Mouse (Mus musculus) cortical plate, adult 2 months (tissue): ENCODE results near the gene Glra3. TPM values are rescaled to one million over a fixed set of nuclear protein-coding genes. Genes with fewer than 3 reads are reported as not detected.
A peak's percentile ranks its signal among the peaks of the same experiment; 100 is the strongest.

Experiments
- H3K27ac ChIP-seq: fragments of 200-500 bp; 2 replicates; pipeline ENCODE4 v1.5.1; 2012; ENCODE audit warnings: low read length, control low read depth, inconsistent platforms; ENCODE audit not compliant: insufficient read depth
- H3K4me1 ChIP-seq: fragments of 200-500 bp; 2 replicates; pipeline ENCODE4 v1.6.1; 2011; ENCODE audit warnings: low read length; ENCODE audit not compliant: control insufficient read depth, insufficient read depth
- H3K4me3 ChIP-seq: fragments of 200-500 bp; 2 replicates; pipeline ENCODE4 v1.5.1; 2011; ENCODE audit warnings: mild to moderate bottlenecking, low read length, control low read depth; ENCODE audit not compliant: insufficient read depth
- CTCF ChIP-seq: fragments of 200-500 bp; IDR thresholded peaks from 2 replicates; pipeline ENCODE4 v1.5.1; 2011; ENCODE audit warnings: mild to moderate bottlenecking, control low read depth, low read length; ENCODE audit not compliant: insufficient read depth; ENCODE audit errors: extremely low read depth
- POLR2A ChIP-seq: fragments of 200-500 bp; IDR thresholded peaks from 2 replicates; pipeline ENCODE4 v1.6.1; 2011; ENCODE audit warnings: mild to moderate bottlenecking, low read length, control low read depth; ENCODE audit not compliant: insufficient read depth; ENCODE audit errors: extremely low read depth
- polyA plus RNA-seq: library from polyadenylated mRNA; depleted of rRNA; stranded (reverse); fragments of >200 nt; gene quantifications from 2 replicates; pipeline ENCODE4 v1.2.3, GENCODE M21; 2012; rRNA removed

The Glra3 gene
- polyA plus RNA-seq = 1.8 and 2.0 TPM in 2 replicates

GRCm38 (mm10) chr8:55939870-55940525 lies at the start of gene Glra3:
Glra3 (plus strand) TSS chr8:55940460.
- TF ChIP-seq POLR2A = no peak
- TF ChIP-seq CTCF = no peak
- no peak within 1 kb of the TSS for H3K27ac ChIP-seq
- H3K4me1 ChIP-seq = no peaks in the 10 kb centered on the region
- H3K4me3 ChIP-seq = peak within 1 kb of the TSS; percentile 64

DNA sequence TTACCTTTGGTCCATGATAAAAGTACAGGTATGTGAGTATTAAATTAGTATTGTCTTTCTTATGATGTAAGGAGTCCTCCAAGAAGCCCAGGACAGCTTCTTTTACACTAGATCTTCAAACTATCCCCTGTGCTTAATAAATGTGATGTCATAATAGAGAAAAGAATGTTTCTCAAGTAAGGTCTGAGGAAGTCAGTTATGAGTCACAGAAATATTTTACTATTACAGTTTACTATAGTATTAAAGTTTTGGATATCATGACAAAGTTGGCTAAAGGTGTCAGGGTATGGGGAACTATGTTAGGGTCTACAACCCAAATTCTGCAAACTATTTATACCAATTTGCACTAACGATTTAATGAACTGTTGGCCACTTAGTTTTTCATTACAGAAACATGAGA lies 33.4 kb upstream of the Glra3 start, which contains the start of gene Adam29:
TSS of gene Adam29 (minus strand) at position 101 of the 400 bp plus-strand sequence.
- Histone ChIP-seq H3K27ac (no peak within 1 kb of the TSS), H3K4me1 (no peaks in the 10 kb centered on the region), H3K4me3 (no peak within 1 kb of the TSS)
- TF ChIP-seq CTCF (no peak), POLR2A (no peak)

DNA sequence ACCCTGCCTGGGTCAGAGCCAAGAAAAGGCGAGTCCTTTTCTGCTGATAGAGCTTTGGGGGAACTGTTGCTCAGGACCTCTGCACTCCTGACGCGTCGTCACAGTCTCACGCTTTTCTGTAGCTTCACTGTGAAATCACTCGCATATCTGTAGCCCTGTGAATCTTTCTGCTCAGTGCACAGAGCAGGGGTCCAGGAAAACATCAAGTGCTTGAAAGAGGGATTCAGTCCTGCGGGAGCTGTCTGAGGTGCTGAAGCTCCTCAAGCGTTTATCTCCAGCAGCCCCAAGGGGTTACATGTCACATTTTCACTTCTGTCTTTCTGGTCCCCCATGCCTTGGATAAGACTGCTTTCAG lies 243 bp downstream of the Glra3 start:
- Histone ChIP-seq H3K4me1 (no peaks in the 10 kb centered on the region), H3K27ac (no peak overlapping the region), H3K4me3 (peak overlapping the region; percentile 64)
- TF ChIP-seq POLR2A (0 out of 2 replicates have a peak, but pooled peaks have one; percentile 20), CTCF (no peak)

DNA sequence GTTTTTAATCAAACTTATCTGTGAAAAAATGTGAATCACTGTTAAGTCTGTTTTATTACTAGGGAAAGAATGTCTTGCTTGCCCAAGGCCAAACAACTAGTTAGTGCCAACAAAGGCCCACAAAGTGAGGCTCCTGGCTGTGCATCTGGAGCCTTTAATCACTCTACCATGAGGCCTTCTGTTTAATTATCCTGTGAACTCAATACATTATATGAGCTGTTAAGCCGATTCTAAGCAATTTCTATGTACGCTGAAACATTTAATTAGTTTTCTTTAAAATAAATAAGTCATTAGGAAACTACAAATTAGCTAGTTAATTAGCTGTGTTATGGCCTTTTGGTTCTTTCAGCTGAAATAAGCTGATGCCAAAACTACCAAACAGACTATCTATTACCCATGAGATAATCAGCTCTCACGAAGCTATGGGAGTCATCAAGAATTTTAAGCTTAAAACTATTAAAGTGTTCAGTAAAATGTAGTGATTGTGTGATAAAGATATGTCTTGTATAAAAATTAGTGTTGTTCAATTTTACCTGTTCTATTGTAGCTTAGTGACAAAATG lies 24.6 kb downstream of the Glra3 start:
- no peaks in the 10 kb centered on the region for H3K4me1 ChIP-seq
- TF ChIP-seq CTCF (no peak), POLR2A (no peak)
- no peak overlapping the region for H3K4me3 ChIP-seq
- H3K27ac ChIP-seq = no peak overlapping the region

GRCm38 (mm10) chr8:55997859-55998258 lies 57.6 kb downstream of the Glra3 start:
- H3K4me1 ChIP-seq = no peaks in the 10 kb centered on the region
- H3K27ac ChIP-seq = no peak overlapping the region
- H3K4me3 ChIP-seq = no peak overlapping the region
- TF ChIP-seq CTCF = no peak
- no peak for TF ChIP-seq POLR2A

DNA sequence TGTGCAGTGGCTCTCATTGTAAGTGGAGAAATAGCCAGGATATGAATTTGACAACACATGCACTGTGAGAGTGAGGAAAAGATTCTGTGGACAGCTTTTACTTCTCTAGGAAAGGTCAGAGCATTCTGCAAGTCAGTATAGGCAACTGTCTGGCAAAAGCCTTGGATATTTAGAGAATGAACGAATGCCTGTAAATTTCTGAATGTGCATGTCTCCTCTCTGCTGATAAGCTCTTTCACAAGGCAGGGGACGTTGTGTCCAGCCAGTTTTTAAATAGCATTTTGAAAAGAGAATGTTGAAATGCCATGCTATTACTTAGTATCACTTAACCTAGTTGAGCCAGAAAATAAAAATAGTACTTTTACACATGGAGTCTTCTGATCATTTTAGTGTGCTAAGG lies 114.1 kb downstream of the Glra3 start:
- Histone ChIP-seq H3K27ac (no peak overlapping the region), H3K4me3 (no peak overlapping the region), H3K4me1 (no peaks in the 10 kb centered on the region)
- TF ChIP-seq CTCF (no peak), POLR2A (no peak)

GRCm38 (mm10) chr8:56063081-56063480 lies 122.8 kb downstream of the Glra3 start:
- TF ChIP-seq POLR2A = no peak
- TF ChIP-seq CTCF = peak; percentile 73
- Histone ChIP-seq H3K27ac (no peak overlapping the region), H3K4me3 (no peak overlapping the region), H3K4me1 (no peaks in the 10 kb centered on the region)

- Histone ChIP-seq H3K27ac (no peak overlapping the region), H3K4me3 (no peak overlapping the region), H3K4me1 (no peaks in the 10 kb centered on the region)
- TF ChIP-seq POLR2A (no peak), CTCF (no peak)
Observed at GRCm38 (mm10) chr8:56070486-56071254, 130.4 kb downstream of the Glra3 start.

GRCm38 (mm10) chr8:56083654-56084053 lies 143.4 kb downstream of the Glra3 start:
- TF ChIP-seq POLR2A = no peak
- TF ChIP-seq CTCF = no peak
- H3K27ac ChIP-seq = no peak overlapping the region

More at GRCm38 (mm10) chr8:56083654-56084053, 143.4 kb downstream of the Glra3 start:
- Histone ChIP-seq H3K4me1 (no peaks in the 10 kb centered on the region), H3K4me3 (no peak overlapping the region)
